Mouse (Mus musculus) MEL (cell line): Measurements from ENCODE around the gene Mrpl38. TPM values are rescaled to one million over a fixed set of nuclear protein-coding genes. Genes with fewer than 3 reads are reported as not detected.

Source experiments
- DNase-seq: peaks from one replicate; pipeline ENCODE4 v3.0.0; 2011; ENCODE audit warnings: low read depth, low spot score
- H3K27ac ChIP-seq: 2 replicates; pipeline ENCODE4 v1.5.1; 2012; ENCODE audit warnings: low read depth, mild to moderate bottlenecking, control low read depth, low read length, moderate library complexity; ENCODE audit not compliant: control insufficient read depth
- H3K27me3 ChIP-seq, 2 experiments: fragments of 150-350 bp in 1 of 2; sonication (generic) in 1 of 2; 2 replicates each; pipeline ENCODE4 v1.6.1; 2012; ENCODE audit warnings: low read length in 2 of 2, mild to moderate bottlenecking in 2 of 2, improper control_type of control experiment in 1 of 2, moderate library complexity in 1 of 2; ENCODE audit not compliant: insufficient read depth in 2 of 2, control insufficient read depth in 1 of 2
- H3K36me3 ChIP-seq, 2 experiments: 2 replicates each; pipeline ENCODE4 v1.6.1; 2012 to 2014; ENCODE audit warnings: low read length in 2 of 2, improper control_type of control experiment in 1 of 2, inconsistent platforms in 1 of 2, mild to moderate bottlenecking in 1 of 2; ENCODE audit not compliant: insufficient read depth in 2 of 2, control insufficient read depth in 1 of 2
- H3K4me1 ChIP-seq, 2 experiments: fragments of 150-350 bp in 1 of 2; sonication (generic) in 1 of 2; 2 replicates each; pipeline ENCODE4 v1.6.1; 2012; ENCODE audit warnings: low read length in 2 of 2, improper control_type of control experiment in 1 of 2, mild to moderate bottlenecking in 1 of 2; ENCODE audit not compliant: insufficient read depth in 2 of 2, control insufficient read depth in 1 of 2
- H3K4me3 ChIP-seq, 2 experiments: fragments of 150-350 bp in 1 of 2; sonication (generic) in 1 of 2; 2 replicates each; pipeline ENCODE4 v1.5.1; 2012; ENCODE audit warnings: low read depth in 2 of 2, low read length in 2 of 2, mild to moderate bottlenecking in 2 of 2, moderate library complexity in 2 of 2, control low read depth in 1 of 2, improper control_type of control experiment in 1 of 2; ENCODE audit not compliant: control insufficient read depth in 1 of 2, insufficient read depth in 1 of 2
- H3K79me2 ChIP-seq: 2 replicates; pipeline ENCODE4 v1.6.1; 2012; ENCODE audit warnings: mild to moderate bottlenecking, low read length, moderate library complexity; ENCODE audit not compliant: control insufficient read depth, poor library complexity, insufficient read depth
- H3K9ac ChIP-seq: 2 replicates; pipeline ENCODE4 v1.6.1; 2012; ENCODE audit warnings: low read depth, mild to moderate bottlenecking, control low read depth, low read length, moderate library complexity; ENCODE audit not compliant: control insufficient read depth, poor library complexity, severe bottlenecking
- H3K9me3 ChIP-seq: fragments of 150-350 bp; sonication (generic); replicated peaks from 2 replicates; pipeline ENCODE4 v1.6.1; 2012; ENCODE audit warnings: mild to moderate bottlenecking, low read length, improper control_type of control experiment, moderate library complexity; ENCODE audit not compliant: insufficient read depth
- CHD1 ChIP-seq: IDR thresholded peaks from 2 replicates; pipeline ENCODE4 v1.6.1; 2012; ENCODE audit warnings: low read depth, mild to moderate bottlenecking, inconsistent platforms, low read length, improper control_type of control experiment
- CTCF ChIP-seq, 3 experiments: IDR thresholded peaks in 2 of 3; conservative IDR thresholded peaks in 1 of 3; 2 replicates each; pipeline ENCODE4 v1.5.1; 2011 to 2012; ENCODE audit warnings: low read length in 3 of 3, low read depth in 2 of 3, mild to moderate bottlenecking in 2 of 3, improper control_type of control experiment in 1 of 3, inconsistent platforms in 1 of 3, mixed read lengths in 1 of 3, moderate library complexity in 1 of 3; ENCODE audit not compliant: control insufficient read depth in 1 of 3, insufficient read depth in 1 of 3, poor library complexity in 1 of 3, severe bottlenecking in 1 of 3
- E2F4 ChIP-seq: IDR thresholded peaks from 2 replicates; pipeline ENCODE4 v1.6.1; 2011; ENCODE audit warnings: low read depth, low read length, improper control_type of control experiment, borderline replicate concordance
- ELF1 ChIP-seq: IDR thresholded peaks from 2 replicates; pipeline ENCODE4 v1.6.1; 2014; ENCODE audit warnings: low read depth, mild to moderate bottlenecking, inconsistent platforms, low read length, improper control_type of control experiment, moderate library complexity
- EP300 ChIP-seq, 2 experiments: IDR thresholded peaks; 2 replicates each; pipeline ENCODE4 v1.6.1; 2011; ENCODE audit warnings: improper control_type of control experiment in 2 of 2, low read length in 2 of 2, low read depth in 1 of 2, mild to moderate bottlenecking in 1 of 2
- ETS1 ChIP-seq: IDR thresholded peaks from 2 replicates; pipeline ENCODE4 v1.6.1; 2012; ENCODE audit warnings: low read depth, mild to moderate bottlenecking, inconsistent platforms, low read length, improper control_type of control experiment, moderate library complexity
- GABPA ChIP-seq: IDR thresholded peaks from 2 replicates; pipeline ENCODE4 v1.6.1; 2012; ENCODE audit warnings: low read depth, mild to moderate bottlenecking, inconsistent platforms, low read length, improper control_type of control experiment, moderate library complexity
- GATA1 ChIP-seq: IDR thresholded peaks from 2 replicates; pipeline ENCODE4 v1.6.1; 2011; ENCODE audit warnings: low read depth, low read length, improper control_type of control experiment
- HCFC1 ChIP-seq: IDR thresholded peaks from 2 replicates; pipeline ENCODE4 v1.6.1; 2012; ENCODE audit warnings: low read depth, mild to moderate bottlenecking, inconsistent platforms, low read length, improper control_type of control experiment, moderate library complexity
- JUND ChIP-seq: IDR thresholded peaks from 2 replicates; pipeline ENCODE4 v1.6.1; 2011; ENCODE audit warnings: low read depth, mild to moderate bottlenecking, improper control_type of control experiment, low read length
- MAFK ChIP-seq: IDR thresholded peaks from 2 replicates; pipeline ENCODE4 v1.6.1; 2011; ENCODE audit warnings: low read depth, mild to moderate bottlenecking, low read length, improper control_type of control experiment, borderline replicate concordance
- MAZ ChIP-seq: IDR thresholded peaks from 2 replicates; pipeline ENCODE4 v1.6.1; 2012; ENCODE audit warnings: low read depth, mild to moderate bottlenecking, inconsistent platforms, low read length, improper control_type of control experiment
- MXI1 ChIP-seq: IDR thresholded peaks from 2 replicates; pipeline ENCODE4 v1.6.1; 2011; ENCODE audit warnings: mild to moderate bottlenecking, low read depth, low read length, improper control_type of control experiment
- NRF1 ChIP-seq: IDR thresholded peaks from 2 replicates; pipeline ENCODE4 v1.6.1; 2014; ENCODE audit warnings: low read depth, mild to moderate bottlenecking, inconsistent platforms, low read length, improper control_type of control experiment, moderate library complexity; ENCODE audit not compliant: poor library complexity, insufficient read depth, severe bottlenecking
- POLR2A ChIP-seq, 2 experiments: IDR thresholded peaks; 2 replicates each; pipeline ENCODE4 v1.6.1; 2011 to 2012; ENCODE audit warnings: low read length in 2 of 2, mild to moderate bottlenecking in 2 of 2, control low read depth in 1 of 2, improper control_type of control experiment in 1 of 2, low read depth in 1 of 2, moderate library complexity in 1 of 2; ENCODE audit not compliant: control insufficient read depth in 1 of 2, insufficient read depth in 1 of 2, poor library complexity in 1 of 2
- POLR2AphosphoS2 ChIP-seq: IDR thresholded peaks from 2 replicates; pipeline ENCODE4 v1.6.1; 2011; ENCODE audit warnings: low read length, improper control_type of control experiment
- POLR2AphosphoS5 ChIP-seq: IDR thresholded peaks from 2 replicates; pipeline ENCODE4 v1.6.1; 2012; ENCODE audit warnings: low read depth, borderline replicate concordance, mild to moderate bottlenecking, inconsistent platforms, low read length, moderate library complexity, mixed read lengths
- RAD21 ChIP-seq: IDR thresholded peaks from 2 replicates; pipeline ENCODE4 v1.6.1; 2011; ENCODE audit warnings: mild to moderate bottlenecking, low read depth, low read length, improper control_type of control experiment
- RCOR1 ChIP-seq: IDR thresholded peaks from 2 replicates; pipeline ENCODE4 v1.6.1; 2012; ENCODE audit warnings: low read depth, mild to moderate bottlenecking, inconsistent platforms, low read length, improper control_type of control experiment
- SIN3A ChIP-seq: IDR thresholded peaks from 2 replicates; pipeline ENCODE4 v1.6.1; 2012; ENCODE audit warnings: low read length, improper control_type of control experiment, inconsistent platforms
- SMC3 ChIP-seq: IDR thresholded peaks from 2 replicates; pipeline ENCODE4 v1.6.1; 2011; ENCODE audit warnings: low read depth, low read length, improper control_type of control experiment
- TAL1 ChIP-seq: IDR thresholded peaks from 2 replicates; pipeline ENCODE4 v1.6.1; 2012; ENCODE audit warnings: mild to moderate bottlenecking, inconsistent platforms, low read length, moderate library complexity, mixed read lengths
- TCF12 ChIP-seq: IDR thresholded peaks from 2 replicates; pipeline ENCODE4 v1.6.1; 2014; ENCODE audit warnings: low read depth, mild to moderate bottlenecking, inconsistent platforms, low read length, improper control_type of control experiment, moderate library complexity
- USF1 ChIP-seq: IDR thresholded peaks from 2 replicates; pipeline ENCODE4 v1.6.1; 2014; ENCODE audit warnings: low read depth, mild to moderate bottlenecking, inconsistent platforms, low read length, improper control_type of control experiment, moderate library complexity
- ZKSCAN1 ChIP-seq: IDR thresholded peaks from 2 replicates; pipeline ENCODE4 v1.6.1; 2012; ENCODE audit warnings: low read depth, mild to moderate bottlenecking, inconsistent platforms, low read length, improper control_type of control experiment, moderate library complexity
- ZNF384 ChIP-seq: IDR thresholded peaks from 2 replicates; pipeline ENCODE4 v1.6.1; 2012; ENCODE audit warnings: low read depth, mild to moderate bottlenecking, inconsistent platforms, low read length, improper control_type of control experiment
- polyA plus RNA-seq, 2 experiments: library from polyadenylated mRNA; stranded (reverse) in 1 of 2; unstranded in 1 of 2; fragments of >175 nt in 1 of 2; fragments of >200 nt in 1 of 2; gene quantifications; 2 replicates each; pipeline versions ENCODE4 v1.2.1 to v1.2.4; 2012; ENCODE audit warnings: low replicate concordance in 2 of 2, low read depth in 1 of 2; ENCODE audit not compliant: insufficient read length in 2 of 2, insufficient read depth in 1 of 2, missing spikeins in 1 of 2
- total RNA-seq: library from RNA; depleted of rRNA; stranded (reverse); fragments of 300-350 nt; gene quantifications from 2 replicates; pipeline ENCODE4 v1.2.3, GENCODE M21; 2012

The Mrpl38 gene
- total and polyA plus RNA-seq, 3 experiments: 105 to 157 TPM; not detected in 1

DNA sequence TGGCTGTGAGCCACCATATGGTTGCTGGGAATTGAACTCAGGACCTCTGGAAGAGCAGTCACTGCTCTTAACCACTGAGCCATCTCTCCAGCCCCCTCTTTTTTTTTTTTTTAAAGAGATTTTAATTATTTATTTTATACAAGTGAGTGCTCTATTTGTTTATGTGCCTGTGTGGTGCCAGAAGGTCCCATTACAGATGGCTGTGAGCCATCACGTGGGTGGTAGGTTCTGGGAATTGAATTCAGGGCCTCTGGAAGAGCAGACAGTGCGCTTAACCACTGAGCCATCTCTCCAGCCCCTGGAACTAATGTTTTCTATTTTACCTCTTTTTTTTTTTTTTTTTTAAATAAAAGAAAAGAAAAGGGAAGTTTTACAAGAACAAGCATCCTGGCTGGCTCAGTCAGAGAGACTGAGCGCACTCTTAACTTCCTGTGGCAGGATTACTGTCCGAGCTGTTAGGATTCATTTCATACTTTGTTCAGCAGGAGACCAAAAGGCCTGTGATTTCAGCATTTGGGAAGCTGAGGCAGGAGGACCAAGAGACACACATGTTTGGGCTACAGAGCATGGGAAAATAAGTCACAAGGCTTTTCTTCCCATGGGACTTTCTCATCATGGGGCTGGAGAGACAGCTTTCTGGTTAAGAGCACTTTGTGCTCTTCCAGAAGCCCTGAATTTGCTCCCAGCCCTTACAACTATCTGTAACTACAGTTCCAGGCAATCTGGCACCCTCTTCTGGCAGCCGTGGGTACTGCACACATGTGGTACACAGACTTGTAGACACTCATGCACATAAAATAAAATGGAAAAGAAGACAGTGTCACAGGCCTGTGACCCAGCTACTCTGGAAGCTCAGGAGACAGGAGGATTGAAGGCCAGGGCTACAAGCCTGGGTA is 42.2 kb downstream of the Mrpl38 start:
- DNase-seq: peak; percentile 88
- H3K36me3 ChIP-seq: peaks cover 0 to 37% of the 10 kb centered on the region in 2 experiments; a peak in 2 of 4 replicates
- H3K4me3 ChIP-seq: no peak overlapping the region
- H3K4me1 ChIP-seq: peaks cover 14 to 37% of the 10 kb centered on the region in 2 experiments
- TF ChIP-seq HCFC1: 0 out of 2 replicates have a peak, but pooled peaks have one; percentile 23
- peak; percentile 75 to 91 (median 83) for TF ChIP-seq CTCF (IDR thresholded peaks at IDR 0.05 in 2 of 3, conservative IDR thresholded peaks at IDR 0.05 in 1 of 3; ENCODE audit: control insufficient read depth in 1 of 3, insufficient read depth in 1 of 3, low read depth in 2 of 3, low read length in 3 of 3, poor library complexity in 1 of 3, severe bottlenecking in 1 of 3)
- peak; percentile 31; the same call in 1 of the 2 replicates for TF ChIP-seq MXI1
- TF ChIP-seq ETS1: no peak
- TF ChIP-seq USF1: 0 out of 2 replicates have a peak, but pooled peaks have one; percentile 36
- TF ChIP-seq EP300 (IDR thresholded peaks at IDR 0.05; ENCODE audit: low read depth in 1 of 2, low read length in 2 of 2): 0 out of 4 replicates have a peak, but pooled peaks of 1 of the 2 experiments have one; percentile 37
- TF ChIP-seq CHD1: 0 out of 2 replicates have a peak, but pooled peaks have one; percentile 29
- peak; percentile 50 for TF ChIP-seq SIN3A
- TF ChIP-seq SMC3: peak; percentile 50
- TF ChIP-seq POLR2AphosphoS2: no peak
- peak; percentile 28; the same call in 1 of the 2 replicates for TF ChIP-seq ZKSCAN1
- peak; percentile 91 for TF ChIP-seq ZNF384
- TF ChIP-seq NRF1: no peak
- TF ChIP-seq TCF12: no peak
- peak; percentile 46 for TF ChIP-seq RAD21
- 0 out of 2 replicates have a peak, but pooled peaks have one; percentile 12 for TF ChIP-seq RCOR1
- H3K9ac ChIP-seq: no peak overlapping the region
- peak overlapping the region; percentile 46 for H3K27ac ChIP-seq
- no peaks in the 10 kb centered on the region for H3K79me2 ChIP-seq
- H3K27me3 ChIP-seq: no peaks in the 10 kb centered on the region
- no peaks in the 10 kb centered on the region for H3K9me3 ChIP-seq

DNA sequence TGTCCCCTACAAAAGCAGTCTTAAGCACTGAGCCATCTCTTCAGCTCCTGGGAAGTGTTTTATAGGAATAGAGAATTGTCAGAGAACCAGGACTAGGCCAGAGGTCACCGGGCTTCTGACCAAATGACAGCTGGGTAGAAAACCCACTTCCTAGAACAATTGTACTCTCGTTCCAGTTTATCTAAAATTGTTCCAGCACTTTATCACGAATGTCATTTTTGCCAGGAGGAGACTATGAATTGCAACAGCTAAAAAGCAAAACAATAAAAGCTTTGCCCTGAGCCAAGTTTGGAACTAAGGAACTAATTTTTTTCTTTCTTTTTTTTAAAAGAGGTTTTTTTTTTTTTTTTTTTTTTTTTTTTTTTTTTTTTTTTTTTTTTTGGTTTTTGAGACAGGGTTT is 43.1 kb downstream of the Mrpl38 start:
- Histone ChIP-seq H3K4me3 (no peak overlapping the region), H3K27me3 (no peaks in the 10 kb centered on the region), H3K9me3 (no peaks in the 10 kb centered on the region), H3K27ac (peak overlapping the region; percentile 39), H3K79me2 (no peaks in the 10 kb centered on the region), H3K4me1 (peaks cover 14 to 36% of the 10 kb centered on the region in 2 experiments), H3K9ac (no peak overlapping the region), H3K36me3 (peaks cover 0 to 37% of the 10 kb centered on the region in 2 experiments; a peak in 2 of 4 replicates)
- no peak for DNase-seq
- TF ChIP-seq GABPA: no peak
- no peak for TF ChIP-seq HCFC1
- TF ChIP-seq MXI1: no peak
- no peak for TF ChIP-seq SMC3
- no peak for TF ChIP-seq MAFK
- TF ChIP-seq GATA1: 0 out of 2 replicates have a peak, but pooled peaks have one; percentile 27
- peak; percentile 68; the same call in 1 of the 2 replicates for TF ChIP-seq ETS1
- TF ChIP-seq ZNF384: peak; percentile 92
- TF ChIP-seq RAD21: no peak
- no peak for TF ChIP-seq POLR2AphosphoS2
- no peak for TF ChIP-seq CTCF (IDR thresholded peaks at IDR 0.05 in 2 of 3, conservative IDR thresholded peaks at IDR 0.05 in 1 of 3; ENCODE audit: control insufficient read depth in 1 of 3, insufficient read depth in 1 of 3, low read depth in 2 of 3, low read length in 3 of 3, poor library complexity in 1 of 3, severe bottlenecking in 1 of 3)
- no peak for TF ChIP-seq JUND
- TF ChIP-seq E2F4: no peak
- TF ChIP-seq TCF12: 0 out of 2 replicates have a peak, but pooled peaks have one; percentile 12
- TF ChIP-seq POLR2A (IDR thresholded peaks at IDR 0.05; ENCODE audit: control insufficient read depth in 1 of 2, insufficient read depth in 1 of 2, low read depth in 1 of 2, low read length in 2 of 2, poor library complexity in 1 of 2): no peak
- TF ChIP-seq RCOR1: no peak
- TF ChIP-seq TAL1: no peak
- TF ChIP-seq MAZ: no peak
- TF ChIP-seq SIN3A: 0 out of 2 replicates have a peak, but pooled peaks have one; percentile 37
- 0 out of 2 replicates have a peak, but pooled peaks have one; percentile 21 for TF ChIP-seq ELF1
- no peak for TF ChIP-seq POLR2AphosphoS5
- peak; percentile 49 to 62 for TF ChIP-seq EP300 (IDR thresholded peaks at IDR 0.05; ENCODE audit: low read depth in 1 of 2, low read length in 2 of 2)
